Mouse (Mus musculus) thymus, postnatal 0 days (tissue): ENCODE results near the gene Nnmt. TPM values are rescaled to one million over a fixed set of nuclear protein-coding genes. Genes with fewer than 3 reads are reported as not detected.
A peak's percentile ranks its signal among the peaks of the same experiment; 100 is the strongest.

Experiments
- DNase-seq: peaks from one replicate; pipeline ENCODE4 v3.0.0-alpha.2; 2015; ENCODE audit warnings: low spot score
- polyA plus RNA-seq: library from polyadenylated mRNA; unstranded; fragments of >200 nt; fragmentation: Nextera tagmentation; extraction: Ambion mirVana; gene quantifications from 2 replicates; pipeline ENCODE4 v1.2.1, GENCODE M21; 2015

Gene Nnmt
- 1.7 and 2.2 TPM in 2 replicates for polyA plus RNA-seq

DNA sequence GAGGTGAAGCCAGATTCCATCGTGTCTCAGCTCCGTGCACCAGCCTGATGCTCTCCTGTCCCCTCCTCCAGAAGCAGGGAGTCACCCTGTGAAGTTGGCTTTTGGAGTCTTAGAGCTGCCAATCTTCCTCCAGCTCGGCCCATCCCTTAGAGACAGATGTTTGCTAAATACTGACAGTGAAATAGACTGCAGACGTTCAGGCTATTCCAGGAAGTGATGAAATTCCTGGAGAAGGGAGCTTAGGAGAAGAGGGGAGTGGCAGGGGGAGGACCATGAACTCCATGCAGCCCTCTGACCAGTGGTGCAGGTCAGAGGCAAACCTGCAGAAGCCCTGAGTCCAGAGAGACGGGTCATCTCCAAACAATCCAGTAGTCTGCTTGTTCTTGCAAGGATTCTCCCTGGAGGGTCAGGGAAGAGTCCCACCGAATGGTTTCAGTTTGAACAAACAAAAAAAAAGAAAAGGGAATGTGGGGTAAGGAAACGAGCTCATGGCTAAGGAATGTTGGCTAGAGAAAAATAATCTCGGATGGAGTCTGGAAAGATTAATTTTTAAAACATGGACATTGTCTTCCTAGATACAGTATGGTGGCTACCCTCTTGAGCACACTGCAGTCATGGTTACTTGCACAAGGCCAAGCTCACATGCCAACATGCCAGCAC, at the start of gene Nnmt:
Nnmt (minus strand) TSS at position 215 of the 660 bp plus-strand sequence.
- no peak for DNase-seq

DNA sequence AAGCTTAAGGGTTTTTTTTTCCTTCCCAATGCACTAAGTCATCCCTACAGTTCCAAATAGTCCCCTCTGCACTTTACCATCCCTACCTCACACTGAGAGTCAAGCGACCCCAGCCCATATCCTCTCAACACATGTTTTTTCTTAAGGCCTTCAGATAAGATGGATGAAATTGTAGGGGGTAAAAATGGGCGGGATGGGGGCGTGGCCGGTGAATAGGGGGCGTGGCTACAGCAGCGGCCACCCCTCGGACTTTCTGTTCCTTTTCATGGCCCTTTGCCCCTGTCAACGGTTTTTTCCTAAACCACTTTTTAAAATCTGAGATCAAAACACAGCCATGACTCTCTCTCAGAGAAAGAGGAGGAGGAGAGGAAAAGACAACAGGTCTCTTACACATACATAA, 49.8 kb upstream of the Nnmt start:
- DNase-seq = no peak

- DNase-seq = no peak
Observed at GRCm38 (mm10) chr9:48653399-48654070, 48.6 kb upstream of the Nnmt start.

DNA sequence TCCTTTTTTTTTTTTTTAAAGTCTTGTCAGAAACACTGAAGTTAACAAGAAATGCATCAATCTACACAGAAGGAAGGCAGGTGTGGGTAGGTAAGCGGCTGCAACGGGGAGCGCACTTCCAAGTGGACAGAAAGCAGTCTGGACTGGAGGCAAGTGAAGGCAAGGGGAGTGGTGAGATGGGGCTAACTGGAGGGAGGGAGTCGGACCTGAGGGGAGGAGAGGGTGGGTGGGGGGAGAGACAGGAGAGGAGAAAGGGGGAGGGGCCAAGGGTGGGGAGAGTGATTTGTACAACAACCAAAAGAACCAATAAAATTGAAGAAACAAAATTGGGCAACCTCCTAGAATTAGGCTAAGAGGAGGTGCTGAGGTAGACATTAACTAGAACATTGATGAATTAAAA, 47.1 kb upstream of the Nnmt start:
- DNase-seq = no peak

DNA sequence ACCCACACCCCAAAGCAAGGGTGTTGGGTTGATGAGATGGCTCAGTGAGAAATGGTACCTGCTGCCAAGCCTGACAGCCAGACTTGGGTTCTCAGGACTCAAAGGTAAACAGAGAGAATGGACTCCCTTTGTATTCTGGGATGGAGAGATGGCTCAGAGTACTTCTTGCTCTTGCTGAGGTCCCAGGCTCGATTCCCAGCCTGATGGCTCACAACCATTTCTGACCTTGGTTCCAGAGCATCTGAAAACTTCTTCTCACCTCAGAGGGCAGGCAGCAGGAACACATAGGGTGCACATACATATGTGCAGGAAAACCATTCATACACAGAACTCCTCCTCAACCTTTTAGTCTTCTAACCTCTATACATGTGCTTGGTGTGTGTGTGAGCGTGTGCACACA, 45.9 kb upstream of the Nnmt start:
- no peak for DNase-seq

DNA sequence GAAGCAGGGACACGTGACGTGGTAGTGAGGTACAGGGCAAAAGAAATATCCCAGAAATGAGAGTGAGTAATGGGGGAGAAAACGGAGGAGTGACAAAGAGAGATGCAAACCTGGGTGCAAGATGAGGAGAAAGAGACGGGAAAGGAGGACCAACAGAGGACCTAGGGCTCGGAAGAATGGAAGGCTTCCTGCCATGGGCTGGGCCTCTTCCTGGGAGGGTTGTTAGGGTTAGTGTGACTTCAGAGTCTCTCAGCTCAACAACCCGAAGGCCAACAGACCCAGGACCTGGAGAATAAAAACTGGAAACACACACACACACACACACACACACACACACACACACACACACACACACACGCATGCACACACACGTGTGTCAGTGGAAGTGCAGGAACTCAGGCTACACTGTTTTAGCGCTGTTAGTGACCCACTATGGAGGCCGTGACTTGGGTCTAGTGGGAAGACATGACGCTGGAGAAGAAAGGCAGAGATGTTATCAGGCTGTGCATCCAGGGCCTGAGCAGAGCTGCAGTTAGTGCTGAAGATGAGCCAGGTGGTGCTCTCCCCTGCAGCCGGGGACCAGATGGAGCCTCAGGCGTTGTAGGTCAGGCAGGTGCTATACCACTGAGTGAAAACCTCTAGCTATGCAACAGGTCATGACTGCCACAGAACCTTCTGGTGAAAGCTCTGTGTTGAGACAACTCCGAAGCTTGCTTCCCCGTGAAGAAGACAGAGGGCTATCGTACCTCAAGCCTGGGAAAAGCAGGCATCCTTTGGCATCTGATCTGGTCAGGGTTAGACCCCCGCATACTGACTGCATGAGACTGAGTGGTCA, 45.1 kb upstream of the Nnmt start:
- peak; percentile 77 for DNase-seq

GRCm38 (mm10) chr9:48649098-48649766, 44.3 kb upstream of the Nnmt start:
- DNase-seq = no peak

DNA sequence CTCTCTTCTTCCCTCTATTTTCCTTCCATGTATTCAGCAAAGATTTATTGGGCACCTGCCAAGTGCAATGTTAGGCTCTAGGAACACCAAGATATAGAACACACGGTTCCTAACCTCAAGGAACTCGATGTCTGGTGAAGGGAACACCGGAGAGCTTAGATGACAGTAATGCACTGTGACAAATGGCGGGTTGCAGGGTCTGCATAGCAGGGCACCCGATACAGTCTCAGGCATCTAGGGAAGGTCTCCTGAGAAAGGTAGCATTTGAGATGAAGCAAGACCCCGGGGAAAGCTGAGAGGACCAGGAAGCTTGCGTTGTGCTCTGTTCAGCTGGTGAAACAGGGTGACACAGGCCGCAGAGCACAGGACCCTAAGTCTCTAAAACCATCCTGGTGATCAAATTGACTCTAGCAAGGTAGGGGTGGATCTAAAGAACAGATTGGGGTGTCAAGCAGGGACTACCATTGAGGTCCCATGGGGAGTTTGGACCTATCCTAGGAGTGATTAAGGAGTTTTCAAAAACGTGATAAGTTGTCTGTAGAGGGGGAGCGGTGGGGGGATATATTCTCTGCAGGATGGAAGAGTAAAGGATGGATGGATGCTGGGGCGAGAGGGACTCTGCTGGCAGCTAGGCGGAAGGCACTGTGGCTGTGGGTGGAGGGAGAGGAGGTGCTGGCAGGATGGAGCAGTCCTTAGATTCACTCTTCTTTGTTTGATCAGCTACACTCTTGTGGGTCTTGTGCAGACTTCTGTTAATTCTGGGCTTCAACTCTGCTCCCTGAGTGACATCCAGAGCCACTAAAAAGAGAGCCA, 43.5 kb upstream of the Nnmt start:
- peak; percentile 15 for DNase-seq

GRCm38 (mm10) chr9:48647648-48648284, 42.8 kb upstream of the Nnmt start:
- no peak for DNase-seq

- DNase-seq = no peak
Observed at GRCm38 (mm10) chr9:48646781-48647647, 42.1 kb upstream of the Nnmt start.

DNA sequence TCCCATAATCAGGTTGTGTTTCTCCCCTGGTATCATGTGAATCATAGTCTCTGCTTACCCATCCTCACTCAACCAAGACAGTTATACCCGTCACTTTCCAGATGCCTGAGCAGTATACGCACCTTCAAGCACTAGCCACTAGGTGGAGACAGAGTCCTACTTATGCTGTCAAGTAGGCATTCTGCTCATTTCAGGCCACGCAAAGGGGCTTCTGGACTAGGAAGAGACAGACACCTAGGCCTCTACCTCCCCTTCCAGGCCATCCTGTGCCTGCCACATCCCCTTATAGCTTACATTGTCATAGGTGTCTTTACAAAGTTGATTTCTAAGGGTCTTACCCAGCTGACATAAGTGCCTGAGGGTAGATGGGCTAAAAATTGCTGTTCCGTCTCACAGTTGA, 41.3 kb upstream of the Nnmt start:
- DNase-seq = peak; percentile 86

GRCm38 (mm10) chr9:48645648-48646126, 40.7 kb upstream of the Nnmt start:
- DNase-seq = no peak

GRCm38 (mm10) chr9:48644926-48645647, 40.1 kb upstream of the Nnmt start:
- DNase-seq = peak; percentile 63

GRCm38 (mm10) chr9:48644376-48644775, 39.4 kb upstream of the Nnmt start:
- no peak for DNase-seq

GRCm38 (mm10) chr9:48641636-48642035, 36.7 kb upstream of the Nnmt start:
- no peak for DNase-seq

GRCm38 (mm10) chr9:48640881-48641280, 35.9 kb upstream of the Nnmt start:
- no peak for DNase-seq

GRCm38 (mm10) chr9:48638176-48638803, 33.3 kb upstream of the Nnmt start:
- DNase-seq = no peak

DNA sequence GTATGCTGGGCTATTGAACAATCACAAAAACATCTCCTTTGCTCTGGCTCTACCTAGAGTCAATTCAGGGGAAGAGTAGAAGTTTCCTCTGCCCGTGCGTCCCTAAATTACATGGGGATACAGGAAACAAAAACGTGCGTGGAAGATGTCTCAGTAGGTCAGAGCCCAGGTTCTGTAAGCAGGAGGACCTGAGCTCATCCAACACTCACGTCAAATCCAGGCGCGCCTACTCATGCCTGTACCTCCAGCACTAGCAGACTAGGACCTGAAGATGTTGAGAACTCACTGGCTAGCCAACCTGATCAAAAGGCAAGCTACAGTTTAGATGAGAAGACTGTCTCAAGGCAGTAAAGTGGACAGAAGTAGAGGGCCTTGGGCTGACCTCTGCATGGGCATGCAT, 32.2 kb upstream of the Nnmt start:
- DNase-seq = no peak
